Mouse (Mus musculus): ENCODE measurements around the gene Gli1.

DNA sequence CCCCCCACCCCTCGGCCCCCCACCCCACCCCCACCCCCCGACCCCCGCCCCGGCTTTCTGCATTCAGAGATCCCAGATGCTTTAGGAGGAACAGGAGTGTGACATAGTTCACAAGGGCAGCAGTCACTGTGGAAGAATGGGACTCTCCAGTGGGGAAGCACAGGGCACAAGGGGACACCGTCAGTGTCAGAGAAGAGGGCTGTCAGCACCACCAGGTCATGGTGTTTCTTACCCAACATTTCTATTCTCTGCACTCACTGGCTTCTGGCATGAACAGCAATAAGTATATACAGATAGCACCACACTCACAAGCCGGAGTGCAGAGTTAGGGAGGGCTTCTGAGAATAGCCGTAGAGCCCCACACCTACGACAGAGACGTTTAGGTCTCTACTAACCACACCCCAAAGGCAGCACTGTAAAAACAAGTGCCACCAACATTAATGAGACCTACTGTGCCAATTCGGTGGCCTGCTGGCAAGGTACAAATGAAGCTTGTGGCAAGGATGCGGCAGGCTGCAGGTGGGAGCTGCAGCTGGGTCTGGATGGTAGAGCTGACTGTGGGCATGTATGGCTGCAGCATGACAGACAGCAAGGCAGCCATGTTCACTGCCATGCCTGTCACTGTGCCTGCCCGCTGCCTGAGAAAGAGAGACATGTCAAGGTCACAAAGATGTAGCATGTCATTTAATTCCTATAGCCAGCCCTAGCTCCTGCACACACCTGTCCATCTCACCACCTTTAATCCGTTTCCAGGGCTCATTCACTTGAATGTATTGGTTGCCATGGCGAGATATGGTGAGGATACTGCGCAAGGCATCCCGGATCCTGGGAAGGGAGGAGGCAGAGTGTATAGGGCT, 44.5 kb downstream of the Gli1 start:
- no peak for TF ChIP-seq CTCF (IDR thresholded peaks at IDR 0.05; ENCODE audit: low read depth, low read length)
- TF ChIP-seq EP300 (IDR thresholded peaks at IDR 0.05; ENCODE audit: insufficient read depth, low read depth, low read length), result no peak
- no peak for TF ChIP-seq POLR2A (IDR thresholded peaks at IDR 0.05; ENCODE audit: insufficient read depth, low read length)
